Mouse (Mus musculus): ENCODE measurements at regions not wholly inside any gene's neighbourhood (a gene's known extent, or its start where the extent isn't known, plus 50 kb on each side); places are given as distances from the start of the nearest gene placed in this dataset.

DNA sequence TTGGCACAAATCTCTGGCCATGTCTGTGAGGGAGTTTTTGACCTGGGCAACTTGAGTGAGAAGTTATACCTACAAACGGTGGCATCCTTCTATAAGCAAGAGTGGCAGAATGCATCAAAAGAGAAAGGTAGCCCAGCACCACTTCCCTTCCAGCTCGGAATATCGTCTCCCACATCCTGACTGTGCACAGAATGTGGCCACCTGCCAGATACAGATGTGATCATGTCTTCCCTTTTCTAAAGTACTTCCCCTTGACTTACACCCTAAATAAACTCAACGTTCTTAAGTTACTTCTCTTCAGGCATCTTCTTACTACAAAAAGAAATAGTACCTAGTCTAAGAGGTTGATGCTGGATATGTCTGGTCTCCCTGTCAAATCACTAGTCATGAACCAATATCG is 175.2 kb upstream of the 2610001J05Rik start:
- no peak for DNase-seq (ENCODE audit: low spot score)

DNA sequence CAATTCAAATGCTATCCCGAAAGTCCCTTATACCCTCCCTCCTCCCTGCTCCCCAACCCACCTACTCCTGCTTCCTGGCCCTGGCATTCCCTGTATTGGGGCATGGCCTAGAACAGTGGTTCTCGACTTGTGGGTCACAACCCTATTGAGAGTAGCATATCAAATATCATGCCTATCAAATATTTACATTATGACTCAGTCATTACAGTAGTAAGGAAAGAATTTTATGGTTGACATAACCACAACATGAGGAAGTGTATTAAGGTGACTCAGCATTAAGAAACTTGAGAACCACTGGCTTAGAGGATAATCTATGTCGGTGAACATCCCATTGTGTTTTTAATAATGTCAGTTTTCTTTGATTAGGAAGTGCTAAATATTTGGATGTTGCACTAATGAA is 173.3 kb upstream of the 2610001J05Rik start:
- DNase-seq (ENCODE audit: low spot score), result no peak

- DNase-seq (ENCODE audit: low spot score), result no peak
These were observed 154.6 kb upstream of the 2610001J05Rik start for GRCm38 (mm10) chr6:14025898-14026297.

- no peak for DNase-seq (ENCODE audit: low spot score)
These were observed 147.6 kb upstream of the 2610001J05Rik start for GRCm38 (mm10) chr6:14018928-14019327.

- DNase-seq (ENCODE audit: low spot score), result no peak
These were observed 111.5 kb upstream of the 2610001J05Rik start for GRCm38 (mm10) chr6:13982606-13983389.

DNA sequence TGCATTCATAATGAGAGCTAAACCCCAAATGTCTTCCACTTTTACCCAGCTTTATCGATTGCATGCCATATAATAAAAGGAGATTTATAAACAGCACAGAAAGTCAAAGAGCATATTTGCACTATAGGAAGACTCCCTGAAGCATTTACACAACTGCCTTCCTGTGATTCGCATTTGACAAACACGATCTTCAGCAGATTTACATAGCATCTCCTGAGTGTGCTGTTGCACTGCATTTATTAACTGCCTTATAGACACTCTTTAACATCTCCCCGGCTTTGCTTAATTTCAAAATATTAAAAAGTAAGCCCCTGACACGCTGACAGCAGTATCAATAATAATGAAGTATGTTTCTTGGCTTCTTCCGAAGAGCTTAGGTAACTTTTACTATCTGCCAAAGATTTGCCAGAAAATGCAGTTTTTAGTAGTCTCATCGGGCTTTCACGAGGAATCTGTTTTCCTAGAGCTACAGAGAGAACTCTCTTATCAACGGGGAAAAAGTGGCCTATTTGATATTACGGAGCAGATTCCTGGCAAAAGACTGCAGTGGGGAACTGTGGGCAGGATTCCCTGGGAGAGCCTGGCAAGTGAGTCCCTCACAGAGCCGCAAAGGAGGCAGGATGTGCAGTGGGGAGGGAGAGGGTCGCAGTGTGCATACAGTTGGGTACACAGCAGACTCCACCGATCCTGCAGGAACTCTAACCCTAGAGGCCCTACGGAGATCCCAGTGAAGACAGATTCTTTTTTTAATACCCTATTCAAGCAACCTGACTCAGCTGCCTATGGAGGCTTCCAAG is 103.6 kb upstream of the 2610001J05Rik start:
- DNase-seq (ENCODE audit: low spot score), result no peak

DNA sequence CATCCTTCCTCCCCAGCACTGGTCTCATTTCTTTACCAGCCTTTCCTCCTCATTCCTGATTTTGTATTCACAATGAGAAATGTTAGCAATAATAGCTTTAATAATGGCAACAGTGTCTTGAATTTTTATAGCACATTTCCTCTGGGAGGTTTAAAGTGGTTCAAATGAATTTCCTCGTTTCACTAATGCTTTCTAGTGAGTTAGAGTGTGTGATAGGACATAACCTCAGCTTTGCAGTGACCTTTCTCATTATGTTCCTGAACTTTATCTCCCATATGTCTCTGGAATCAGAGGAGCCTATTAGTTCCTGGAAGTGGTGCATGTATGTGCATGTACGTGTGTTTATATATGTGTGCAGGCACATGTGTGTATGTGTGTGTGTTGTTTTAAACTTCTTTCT is 93.2 kb upstream of the 2610001J05Rik start:
- DNase-seq (ENCODE audit: low spot score), result no peak

DNA sequence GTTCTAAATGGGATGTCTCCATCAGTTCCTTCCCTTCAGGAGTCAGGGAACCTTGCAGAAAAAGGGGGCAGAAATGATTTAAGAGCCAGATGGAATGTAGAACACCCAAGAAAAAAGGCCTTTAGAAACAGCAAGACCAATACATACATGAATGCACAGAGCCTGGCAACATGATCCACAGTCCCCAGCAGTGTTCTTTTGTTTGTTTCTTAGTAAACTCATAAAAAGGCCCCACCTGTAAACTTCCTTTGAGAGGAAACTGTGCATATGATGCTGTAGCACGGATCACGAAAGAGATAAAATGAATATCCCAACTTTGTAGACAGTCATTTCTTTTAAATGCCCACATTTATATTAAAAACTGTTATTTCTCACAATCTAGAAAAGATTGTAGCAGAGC is 92.7 kb upstream of the 2610001J05Rik start:
- no peak for DNase-seq (ENCODE audit: low spot score)

GRCm38 (mm10) chr6:13949640-13950039 is 78.3 kb upstream of the 2610001J05Rik start:
- DNase-seq (ENCODE audit: low spot score), result no peak

DNA sequence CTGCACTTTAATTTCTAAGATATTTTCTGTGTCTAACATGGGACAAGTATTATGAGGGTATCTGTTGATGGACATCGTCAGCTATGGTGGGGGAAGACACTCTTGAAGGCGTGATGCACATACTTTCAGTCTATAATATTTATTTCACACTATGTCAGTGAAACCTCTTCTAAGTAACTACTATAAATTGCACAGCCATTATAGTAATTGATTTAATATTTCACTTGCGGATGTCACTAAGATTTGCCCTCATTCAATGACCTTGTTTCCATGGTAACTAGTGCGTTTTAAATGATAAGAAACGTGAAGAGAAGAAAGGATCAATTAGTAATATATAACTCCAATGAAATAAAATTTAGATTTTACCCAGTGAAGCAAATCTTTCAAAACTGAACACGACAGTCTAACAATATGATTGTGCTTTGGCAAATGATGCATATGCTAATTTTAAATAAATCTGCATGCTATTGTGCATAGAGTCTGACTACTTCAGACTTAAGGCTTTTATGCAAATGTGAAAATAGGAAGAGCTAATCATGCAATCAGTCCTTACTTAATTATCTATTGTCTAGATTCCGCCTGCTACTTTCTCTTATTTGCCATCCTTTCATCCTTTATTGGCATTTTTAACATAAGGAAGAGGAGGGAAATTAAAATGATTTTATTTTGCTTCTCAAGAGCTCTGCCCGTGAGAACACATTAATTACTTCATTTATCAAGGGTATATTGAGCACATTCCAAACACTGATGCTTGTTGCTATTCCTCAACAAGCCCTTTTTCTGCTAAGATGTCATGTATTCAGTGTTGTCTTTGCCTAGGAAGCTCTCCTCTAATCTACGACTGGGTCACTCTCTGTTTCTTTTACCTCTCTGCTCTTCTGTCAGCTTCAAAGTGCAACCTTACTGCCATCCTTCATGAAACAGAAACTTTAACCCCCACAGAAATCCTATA is 49.8 kb upstream of the 2610001J05Rik start:
- DNase-seq (ENCODE audit: low spot score), result no peak

Measured in heart, adult 8-10 months (tissue).